Mouse (Mus musculus): ENCODE measurements at regions not wholly inside any gene's neighbourhood (a gene's known extent, or its start where the extent isn't known, plus 50 kb on each side); places are given as distances from the start of the nearest gene placed in this dataset.

GRCm38 (mm10) chr5:127036472-127036871, 205.1 kb upstream of the Tmem132c start:
- TF ChIP-seq EP300 (IDR thresholded peaks at IDR 0.05; ENCODE audit: low read depth) (no peak), CTCF (IDR thresholded peaks at IDR 0.05; ENCODE audit: low read depth) (no peak)
